Mouse (Mus musculus): ENCODE measurements at regions not wholly inside any gene's neighbourhood (a gene's known extent, or its start where the extent isn't known, plus 50 kb on each side); places are given as distances from the start of the nearest gene placed in this dataset.

GRCm38 (mm10) chr16:95863565-95863964 lies 127.2 kb downstream of the Psmg1 start:
- TF ChIP-seq CTCF (conservative IDR thresholded peaks at IDR 0.05; ENCODE audit: insufficient read depth, insufficient read length, low read depth, low read length) = no peak
- no peak for TF ChIP-seq POLR2A (IDR thresholded peaks at IDR 0.05; ENCODE audit: low read depth, low read length)

All from kidney, adult 2 months (tissue).